Mouse (Mus musculus): ENCODE measurements around the gene Dgki.

GRCm38 (mm10) chr6:37310601-37311000, 10.6 kb upstream of the Dgki start:
- no peak for TF ChIP-seq CTCF (IDR thresholded peaks at IDR 0.05; ENCODE audit: low read depth)
- no peak for TF ChIP-seq EP300 (IDR thresholded peaks at IDR 0.05; ENCODE audit: low read depth)
